Mouse (Mus musculus) neural tube, embryonic 11.5 days (tissue): Measurements from ENCODE around the gene Prkn. TPM values are rescaled to one million over a fixed set of nuclear protein-coding genes. Genes with fewer than 3 reads are reported as not detected.

ENCODE experiments used
- ATAC-seq: fragments of 200-750 bp; cut with Nextera tagmentation; 2 replicates; pipeline ENCODE4 v1.8.0; 2017; ENCODE audit warnings: moderate number of reproducible peaks, mild to moderate bottlenecking, moderate TSS enrichment, moderate library complexity; ENCODE audit not compliant: insufficient read depth, low FRiP score, low TSS enrichment
- DNase-seq: peaks from one replicate; pipeline ENCODE4 v3.0.0-alpha.2; 2015; ENCODE audit warnings: low spot score
- H3K27ac ChIP-seq: fragments of 300-500 bp; sonication (generic); 2 replicates; pipeline ENCODE4 v1.5.1; 2014; ENCODE audit warnings: low read depth, mild to moderate bottlenecking, low read length
- H3K27me3 ChIP-seq: fragments of 300-500 bp; sonication (generic); 2 replicates; pipeline ENCODE4 v1.6.1; 2014; ENCODE audit warnings: mild to moderate bottlenecking, low read length, mixed read lengths; ENCODE audit not compliant: control insufficient read depth, insufficient read depth
- H3K36me3 ChIP-seq: fragments of 300-500 bp; sonication (generic); 2 replicates; pipeline ENCODE4 v1.6.1; 2014; ENCODE audit warnings: mild to moderate bottlenecking, low read length, moderate library complexity, mixed read lengths; ENCODE audit not compliant: control insufficient read depth, insufficient read depth
- H3K4me1 ChIP-seq: fragments of 300-500 bp; sonication (generic); 2 replicates; pipeline ENCODE4 v1.6.1; 2014; ENCODE audit warnings: low read length, mixed read lengths; ENCODE audit not compliant: control insufficient read depth, insufficient read depth
- H3K4me2 ChIP-seq: fragments of 300-500 bp; sonication (generic); 2 replicates; pipeline ENCODE4 v1.6.1; 2014; ENCODE audit warnings: low read depth, mild to moderate bottlenecking, moderate library complexity
- H3K4me3 ChIP-seq: fragments of 300-500 bp; sonication (generic); 2 replicates; pipeline ENCODE4 v1.5.1; 2014; ENCODE audit warnings: low read depth, low read length
- H3K9ac ChIP-seq: fragments of 300-500 bp; sonication (generic); 2 replicates; pipeline ENCODE4 v1.6.1; 2014; ENCODE audit warnings: mild to moderate bottlenecking, low read length
- H3K9me3 ChIP-seq: fragments of 300-500 bp; sonication (generic); 2 replicates; pipeline ENCODE4 v1.6.1; 2016; ENCODE audit warnings: low read length; ENCODE audit not compliant: control insufficient read depth
- WGBS: fragments of 180-500 bp; shearing (Covaris S2); extraction: QIAGEN DNeasy Blood & Tissue Kit; methylation state at CpG from one replicate; pipeline ENCODE4 v1.1.7; 2014; 5-methylcytosine and 5-hydroxymethylcytosine counted together
- polyA plus RNA-seq: library from polyadenylated mRNA; unstranded; fragments of >200 nt; fragmentation: Nextera tagmentation; extraction: Ambion mirVana; gene quantifications from 2 replicates; pipeline ENCODE4 v1.2.1, GENCODE M21; 2014

The Prkn gene
- polyA plus RNA-seq, 1 experiment from 2014 or later, result 1.4 TPM

DNA sequence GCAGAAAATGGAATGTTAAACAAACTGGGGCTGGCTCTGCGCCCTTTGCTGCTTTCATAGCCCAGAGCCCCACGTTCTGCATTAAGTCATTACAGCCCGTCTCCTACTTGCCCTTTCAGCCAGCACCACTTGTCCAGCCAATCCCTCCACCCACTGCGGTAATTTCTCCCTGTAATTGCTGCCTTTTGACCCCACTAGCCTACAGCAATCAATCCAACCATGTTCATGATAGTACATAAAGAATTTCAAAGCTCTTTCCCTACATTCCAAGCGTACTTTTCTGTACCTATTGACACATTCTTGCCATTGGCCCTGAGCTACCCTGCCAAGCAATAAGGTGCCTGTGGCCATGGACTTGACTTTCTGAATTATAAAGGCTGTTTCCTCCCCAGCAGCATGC is 881.7 kb downstream of the Prkn start:
- ATAC-seq (no peak), DNase-seq (no peak)
- no peaks in the 10 kb centered on the region for H3K36me3 ChIP-seq
- H3K27me3 ChIP-seq, result no peaks in the 10 kb centered on the region
- H3K4me2 ChIP-seq, result no peak overlapping the region
- 46% methylated on average over 5 of the region's 5 CpGs for WGBS
- no peaks in the 10 kb centered on the region for H3K4me1 ChIP-seq
- no peaks in the 10 kb centered on the region for H3K9me3 ChIP-seq
- no peak overlapping the region for H3K4me3 ChIP-seq
- no peak overlapping the region for H3K9ac ChIP-seq
- no peak overlapping the region for H3K27ac ChIP-seq

DNA sequence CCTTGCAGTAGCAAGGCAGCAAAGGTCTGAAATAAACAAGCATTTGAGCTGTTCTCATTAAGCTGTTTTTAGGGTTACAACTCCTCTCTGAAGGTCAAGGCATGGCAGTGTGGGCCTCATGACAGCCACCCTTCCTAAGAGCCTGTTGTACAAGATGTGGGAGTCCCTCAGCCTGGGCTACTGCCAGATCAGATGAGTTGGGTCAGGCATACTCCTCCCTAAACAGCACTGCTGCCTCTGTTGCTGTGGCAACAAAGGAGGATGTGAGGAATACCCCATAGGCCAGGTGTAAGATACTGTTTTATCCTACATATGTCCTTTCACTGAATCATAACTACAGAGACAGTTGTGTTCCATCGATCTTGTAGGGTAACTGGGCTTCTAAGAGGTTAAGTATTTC is 882.3 kb downstream of the Prkn start:
- Histone ChIP-seq H3K27me3 (no peaks in the 10 kb centered on the region), H3K9me3 (no peaks in the 10 kb centered on the region), H3K4me3 (no peak overlapping the region), H3K4me1 (no peaks in the 10 kb centered on the region), H3K4me2 (no peak overlapping the region), H3K36me3 (no peaks in the 10 kb centered on the region), H3K27ac (no peak overlapping the region), H3K9ac (no peak overlapping the region)
- WGBS, result 92% methylated on average over 1 of the region's 1 CpGs
- DNase-seq (no peak), ATAC-seq (no peak)

DNA sequence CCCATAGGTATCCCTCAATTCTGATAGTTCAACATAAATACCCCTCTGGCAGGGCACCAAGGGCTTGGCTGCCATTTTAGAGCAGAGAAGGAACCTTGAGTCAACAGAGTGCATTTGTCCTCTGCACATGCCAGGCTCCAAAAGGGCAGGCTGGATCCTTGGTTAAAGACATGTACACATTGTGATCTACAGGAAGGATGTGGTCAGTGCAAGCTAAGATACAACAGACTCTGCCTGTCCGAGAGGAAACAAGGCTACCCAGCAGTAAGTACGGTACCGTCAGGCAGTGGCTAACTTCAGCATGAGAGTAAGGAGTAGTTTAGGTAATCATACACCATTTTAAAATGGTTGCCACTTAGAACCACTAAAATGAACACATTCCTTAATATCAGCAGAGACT is 884.0 kb downstream of the Prkn start:
- no peaks in the 10 kb centered on the region for H3K4me1 ChIP-seq
- H3K9ac ChIP-seq, result no peak overlapping the region
- no peak for DNase-seq
- no peak overlapping the region for H3K4me2 ChIP-seq
- no peaks in the 10 kb centered on the region for H3K36me3 ChIP-seq
- H3K27me3 ChIP-seq, result no peaks in the 10 kb centered on the region
- no peaks in the 10 kb centered on the region for H3K9me3 ChIP-seq
- no peak for ATAC-seq
- WGBS, result 97% methylated on average over 3 of the region's 3 CpGs
- H3K4me3 ChIP-seq, result no peak overlapping the region
- H3K27ac ChIP-seq, result no peak overlapping the region

DNA sequence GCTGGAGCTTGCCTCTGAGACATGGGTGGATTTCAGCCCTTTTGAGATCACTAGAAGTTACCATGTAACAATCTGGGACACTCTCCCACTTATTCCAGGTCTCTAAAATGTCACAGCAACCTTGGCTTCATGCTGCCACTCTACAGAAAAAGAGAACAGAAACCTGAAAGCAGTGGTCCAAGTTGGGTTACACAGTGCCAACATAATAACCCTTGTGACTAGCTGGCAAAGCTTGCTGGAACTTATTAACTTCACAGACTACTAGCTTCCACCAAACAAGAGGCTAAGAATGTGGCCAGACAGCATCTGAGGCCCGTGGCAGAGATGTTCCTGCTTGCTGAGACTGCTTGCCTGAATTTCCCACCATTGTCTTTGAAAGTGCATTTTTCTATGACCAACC is 886.9 kb downstream of the Prkn start:
- H3K27me3 ChIP-seq, result no peaks in the 10 kb centered on the region
- no peak overlapping the region for H3K4me3 ChIP-seq
- H3K9ac ChIP-seq, result no peak overlapping the region
- no peaks in the 10 kb centered on the region for H3K9me3 ChIP-seq
- no peaks in the 10 kb centered on the region for H3K4me1 ChIP-seq
- no peak overlapping the region for H3K27ac ChIP-seq
- no peaks in the 10 kb centered on the region for H3K36me3 ChIP-seq
- no peak overlapping the region for H3K4me2 ChIP-seq
- ATAC-seq, result no peak
- WGBS, result 70% methylated on average over 1 of the region's 1 CpGs
- DNase-seq, result no peak

DNA sequence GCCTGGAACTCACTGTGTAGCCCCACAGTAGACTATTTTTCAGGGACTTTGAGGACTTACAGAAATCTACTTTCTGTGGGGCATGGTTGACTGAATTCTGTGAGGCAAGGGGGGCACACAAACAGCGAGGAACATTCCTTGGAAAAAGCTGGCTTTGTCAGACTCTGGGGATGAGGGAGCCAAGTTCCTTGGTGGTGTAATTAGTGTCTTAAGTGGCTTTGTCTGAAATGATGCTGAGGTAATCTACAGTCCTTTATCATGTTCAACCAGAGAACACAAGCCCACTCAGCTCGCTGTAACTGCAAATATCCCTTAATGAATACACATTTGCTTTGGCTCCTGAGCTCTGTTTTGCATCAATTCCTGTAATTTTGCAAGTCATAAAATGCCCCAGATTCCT is 888.1 kb downstream of the Prkn start:
- WGBS, result 75% methylated on average over 2 of the region's 2 CpGs
- Histone ChIP-seq H3K4me1 (no peaks in the 10 kb centered on the region), H3K27me3 (no peaks in the 10 kb centered on the region), H3K27ac (no peak overlapping the region), H3K9me3 (no peaks in the 10 kb centered on the region), H3K36me3 (no peaks in the 10 kb centered on the region), H3K4me3 (no peak overlapping the region), H3K9ac (no peak overlapping the region), H3K4me2 (no peak overlapping the region)
- DNase-seq, result no peak
- no peak for ATAC-seq

DNA sequence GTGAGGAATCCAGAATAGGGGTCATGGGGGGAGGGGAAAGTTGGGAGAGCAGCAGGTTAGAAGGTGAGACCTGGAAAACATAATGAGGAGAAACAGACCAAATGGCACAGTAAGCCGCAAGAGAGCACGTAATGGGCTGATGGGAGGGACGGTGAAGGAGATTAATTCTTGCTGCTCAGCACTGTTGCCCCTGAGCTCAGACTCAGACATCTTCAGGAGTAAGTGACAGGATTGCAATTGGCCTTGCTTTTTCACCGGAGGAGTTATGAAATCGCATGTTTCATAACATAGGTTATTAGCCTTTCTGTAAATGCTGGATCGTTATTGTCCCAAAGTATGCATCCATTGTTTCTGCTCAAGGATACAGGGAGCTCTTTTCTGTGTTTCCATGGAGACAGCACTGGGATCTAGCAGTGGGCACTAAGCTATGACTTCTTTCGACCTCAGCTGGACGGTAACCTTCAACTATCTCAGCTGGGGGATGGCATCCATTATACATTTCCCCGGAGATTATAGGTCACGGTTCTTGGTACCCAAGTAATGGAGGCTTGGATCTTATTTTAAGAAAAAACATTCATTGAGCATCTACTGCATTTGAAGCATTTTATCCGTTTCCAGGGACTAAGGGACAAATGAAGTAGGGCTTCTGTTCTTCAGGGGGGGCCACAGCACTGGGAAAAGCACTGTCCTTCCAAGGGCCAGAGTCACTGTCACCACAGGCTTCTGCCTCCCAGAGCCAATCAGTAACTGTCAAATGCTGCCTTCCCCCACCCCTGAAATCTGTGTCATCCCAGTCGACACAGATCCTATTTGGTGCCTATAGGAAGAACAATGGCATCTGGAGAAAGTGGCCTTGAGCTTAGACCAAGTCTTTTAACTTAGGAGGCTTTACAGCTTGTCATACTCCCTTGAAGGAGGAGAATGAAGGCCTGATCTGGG is 890.7 kb downstream of the Prkn start:
- DNase-seq (no peak), ATAC-seq (no peak)
- Histone ChIP-seq H3K4me3 (no peak overlapping the region), H3K27me3 (no peaks in the 10 kb centered on the region), H3K36me3 (no peaks in the 10 kb centered on the region), H3K4me2 (no peak overlapping the region), H3K9me3 (no peaks in the 10 kb centered on the region), H3K27ac (0 out of 2 replicates have a peak overlapping the region, but pooled peaks have one; percentile 14), H3K4me1 (no peaks in the 10 kb centered on the region), H3K9ac (no peak overlapping the region)
- WGBS, result 60% methylated on average over 12 of the region's 12 CpGs

DNA sequence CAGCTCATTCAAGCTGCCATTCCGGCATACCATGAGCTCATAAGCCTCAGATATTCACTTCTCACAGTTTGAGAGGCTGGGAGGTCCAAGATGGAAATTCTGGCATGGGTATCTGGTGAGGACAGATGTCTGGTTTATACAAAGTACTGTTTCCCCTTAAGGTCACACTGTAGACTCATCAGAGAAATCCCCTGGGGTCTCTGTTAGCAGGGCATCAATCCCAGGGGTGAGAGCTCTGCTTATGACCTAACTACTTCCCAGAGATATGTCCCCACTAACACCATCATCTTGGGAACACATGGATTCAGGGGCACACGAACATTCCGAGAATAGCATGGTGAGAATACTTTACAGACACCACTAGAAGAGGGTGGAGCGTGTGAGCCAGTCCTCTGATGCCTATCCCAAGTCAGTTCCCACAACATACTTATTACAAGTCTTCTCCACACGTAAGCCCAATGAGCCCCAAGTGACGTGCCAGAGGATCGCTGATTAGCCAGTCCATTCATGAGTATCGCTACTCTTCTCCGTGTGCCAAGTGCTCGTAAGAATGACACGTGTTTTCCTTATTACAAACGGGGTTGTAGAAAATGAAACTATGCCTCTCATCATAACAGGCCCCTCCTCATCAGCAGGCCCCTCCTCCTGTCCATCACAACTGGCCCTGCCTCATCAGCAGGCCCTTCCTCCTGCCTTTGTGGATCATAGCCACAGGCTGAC is 895.1 kb downstream of the Prkn start:
- no peak overlapping the region for H3K27ac ChIP-seq
- H3K36me3 ChIP-seq, result no peaks in the 10 kb centered on the region
- no peak for DNase-seq
- no peaks in the 10 kb centered on the region for H3K9me3 ChIP-seq
- H3K4me2 ChIP-seq, result no peak overlapping the region
- no peak overlapping the region for H3K4me3 ChIP-seq
- H3K27me3 ChIP-seq, result no peaks in the 10 kb centered on the region
- H3K4me1 ChIP-seq, result no peaks in the 10 kb centered on the region
- WGBS, result 90% methylated on average over 12 of the region's 12 CpGs
- ATAC-seq, result no peak
- no peak overlapping the region for H3K9ac ChIP-seq

DNA sequence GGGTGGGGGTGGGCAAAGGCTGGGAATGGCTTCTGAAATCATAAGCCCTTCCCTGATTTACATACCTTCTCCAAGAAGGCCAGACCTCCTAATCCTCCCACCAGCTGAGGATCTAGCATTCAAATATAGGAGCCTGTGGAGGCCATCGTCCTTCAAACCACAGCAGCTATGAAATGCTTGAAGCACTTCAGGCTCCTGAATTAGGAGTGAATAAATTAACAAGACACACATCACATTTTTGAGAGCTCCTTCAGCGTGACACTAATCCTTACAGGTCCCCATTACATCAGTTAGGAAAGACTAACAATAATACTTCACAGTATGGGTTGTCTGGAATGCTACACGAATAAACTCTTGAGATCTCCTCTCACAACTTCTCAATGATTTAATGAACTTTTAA is 896.3 kb downstream of the Prkn start:
- no peak overlapping the region for H3K4me3 ChIP-seq
- H3K9ac ChIP-seq, result no peak overlapping the region
- no peaks in the 10 kb centered on the region for H3K9me3 ChIP-seq
- no peak for DNase-seq
- ATAC-seq, result no peak
- H3K27me3 ChIP-seq, result no peaks in the 10 kb centered on the region
- H3K27ac ChIP-seq, result no peak overlapping the region
- no peaks in the 10 kb centered on the region for H3K36me3 ChIP-seq
- no peaks in the 10 kb centered on the region for H3K4me1 ChIP-seq
- 77% methylated on average over 3 of the region's 3 CpGs for WGBS
- H3K4me2 ChIP-seq, result no peak overlapping the region

DNA sequence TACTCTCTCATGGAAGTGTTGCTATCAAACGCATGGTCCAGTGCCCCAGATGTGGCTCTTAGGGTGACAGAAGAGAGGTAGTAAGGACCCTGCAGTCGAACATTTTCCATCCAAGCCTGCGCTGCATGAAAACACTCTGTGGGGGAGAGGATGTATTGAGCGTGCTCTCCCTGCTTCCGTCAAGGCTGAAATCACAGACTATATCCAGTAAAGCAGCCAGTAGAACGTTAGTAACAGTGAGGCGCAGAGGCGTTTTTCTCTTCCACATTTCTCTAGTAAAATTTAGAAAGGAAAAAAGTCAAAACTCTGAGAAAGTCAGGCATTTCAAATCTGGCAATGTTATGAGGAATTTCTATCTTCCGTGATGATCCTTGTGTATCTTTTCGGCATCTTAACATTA is 897.7 kb downstream of the Prkn start:
- H3K9me3 ChIP-seq, result no peaks in the 10 kb centered on the region
- H3K27me3 ChIP-seq, result no peaks in the 10 kb centered on the region
- no peak overlapping the region for H3K27ac ChIP-seq
- no peak overlapping the region for H3K4me2 ChIP-seq
- H3K4me1 ChIP-seq, result no peaks in the 10 kb centered on the region
- ATAC-seq (no peak), DNase-seq (no peak)
- no peak overlapping the region for H3K9ac ChIP-seq
- 96% methylated on average over 10 of the region's 10 CpGs for WGBS
- H3K36me3 ChIP-seq, result no peaks in the 10 kb centered on the region
- no peak overlapping the region for H3K4me3 ChIP-seq
